Mouse (Mus musculus): ENCODE results near the gene Gpr1.

Gpr1 gene

GRCm38 (mm10) chr1:63214271-63214558, at the start of gene Gpr1:
Gene Gpr1, minus strand, starts transcription at chr1:63214543.
- peak; percentile 33 for DNase-seq (ENCODE audit: low spot score)

DNA sequence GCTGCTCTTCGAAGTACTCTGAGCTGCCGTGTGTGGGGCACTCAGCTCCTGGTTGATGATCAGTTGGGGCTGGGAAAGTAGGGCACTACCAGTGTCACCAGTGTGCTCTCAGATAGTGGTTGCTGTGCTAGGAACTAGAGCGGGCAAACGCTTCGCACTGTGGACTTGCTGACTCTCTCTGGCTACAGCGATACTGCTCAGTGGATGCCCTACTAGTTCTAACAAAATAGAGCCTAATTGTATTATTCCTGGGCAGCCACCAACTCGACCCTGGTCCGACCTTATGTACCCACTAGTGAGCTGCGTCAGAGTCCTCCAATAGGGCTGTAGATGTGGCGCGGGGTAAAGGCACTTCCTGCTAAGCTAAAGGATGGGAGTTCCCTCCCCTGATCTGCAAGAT, 49.3 kb upstream of the Gpr1 start:
- peak; percentile 26 for DNase-seq (ENCODE audit: low spot score)

DNA sequence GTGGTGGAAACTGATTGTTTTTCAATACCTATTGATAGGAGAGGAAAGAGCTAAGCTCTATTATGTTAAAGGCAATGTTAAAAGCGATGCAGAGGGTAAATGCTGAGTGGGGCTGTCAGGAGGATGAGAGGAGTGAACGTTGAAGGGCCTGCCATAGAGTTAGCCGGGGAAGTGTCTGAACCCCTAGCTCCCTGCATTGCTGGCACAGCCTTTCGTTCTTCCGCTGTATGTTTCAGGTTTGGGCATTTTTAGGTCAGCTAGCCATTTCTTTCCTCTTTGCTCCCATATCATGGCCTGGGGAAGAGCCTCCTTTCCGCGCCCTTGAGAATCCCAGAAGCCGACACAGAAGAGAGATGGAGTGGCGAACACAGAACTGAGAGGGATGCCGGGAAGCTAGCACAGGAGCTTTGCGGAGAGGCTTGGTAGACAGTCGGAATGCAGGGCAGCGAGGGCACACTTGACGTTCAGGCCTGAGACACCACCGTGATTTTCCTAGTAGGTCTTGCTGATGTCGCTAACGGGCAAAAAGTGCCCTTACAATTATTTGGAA, 46.8 kb upstream of the Gpr1 start:
- DNase-seq (ENCODE audit: low spot score), result peak; percentile 50

DNA sequence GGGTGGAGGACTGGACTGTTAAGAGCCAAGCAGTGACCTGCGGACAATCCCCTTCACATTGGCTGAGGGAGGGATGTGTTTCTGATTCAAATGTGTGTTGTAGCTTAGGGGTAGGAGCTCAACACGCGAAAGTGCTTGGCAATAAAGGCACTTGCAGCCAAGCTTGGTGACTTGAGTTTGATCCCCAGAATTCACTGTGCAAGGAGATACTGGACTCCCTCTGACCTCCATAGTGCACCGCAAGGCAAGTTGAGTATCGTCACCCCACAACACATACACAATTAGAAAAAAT, 46.3 kb upstream of the Gpr1 start:
- peak; percentile 54 for DNase-seq (ENCODE audit: low spot score)

GRCm38 (mm10) chr1:63259916-63260741, 45.8 kb upstream of the Gpr1 start:
- peak; percentile 56 for DNase-seq (ENCODE audit: low spot score)

DNA sequence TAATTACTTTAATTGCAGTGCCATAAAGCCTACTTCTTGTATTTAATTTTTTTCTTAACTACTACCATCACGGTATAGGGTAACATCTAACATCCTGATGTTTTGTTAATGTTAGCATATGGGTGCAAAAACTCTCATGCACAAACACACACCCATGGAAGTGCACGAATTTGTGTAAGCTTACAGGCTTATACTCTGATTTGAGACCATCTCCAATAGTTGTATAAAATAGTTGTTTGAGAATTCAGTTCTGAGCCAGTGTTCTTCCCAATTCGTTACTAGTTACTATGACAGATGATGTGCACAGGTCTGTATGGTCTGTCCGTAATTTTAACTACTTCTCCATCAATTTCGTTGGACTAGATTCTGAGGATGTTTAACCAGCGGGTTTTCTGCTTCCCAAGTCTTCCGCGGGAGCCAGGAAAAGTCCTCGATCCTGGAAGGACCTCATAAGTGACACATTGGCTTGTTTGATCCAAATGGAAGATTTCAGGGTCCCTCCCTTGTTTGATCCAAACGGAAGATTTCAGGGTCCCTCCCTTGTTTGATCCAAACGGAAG, 45.0 kb upstream of the Gpr1 start:
- DNase-seq (ENCODE audit: low spot score), result peak; percentile 41

DNA sequence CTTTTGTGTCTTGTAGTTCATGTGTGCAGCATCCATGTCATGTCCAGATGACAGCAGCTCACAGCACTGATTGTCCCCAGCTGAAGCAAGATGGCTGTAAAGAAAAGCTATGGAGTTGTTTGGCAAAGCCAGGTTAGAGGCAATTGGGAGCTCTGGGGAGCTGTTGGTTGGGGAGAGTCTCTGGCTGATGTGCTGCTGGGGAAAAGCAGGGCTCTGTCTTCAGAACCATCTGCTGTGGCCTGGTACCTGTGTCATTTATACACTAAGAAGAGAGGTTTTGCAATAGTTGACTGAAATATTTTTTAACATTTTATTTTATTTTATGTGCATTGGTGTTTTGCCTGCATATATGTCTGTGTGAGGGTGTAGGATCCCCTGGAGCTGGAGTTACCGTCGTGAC, 44.2 kb upstream of the Gpr1 start:
- peak; percentile 14 for DNase-seq (ENCODE audit: low spot score)

DNA sequence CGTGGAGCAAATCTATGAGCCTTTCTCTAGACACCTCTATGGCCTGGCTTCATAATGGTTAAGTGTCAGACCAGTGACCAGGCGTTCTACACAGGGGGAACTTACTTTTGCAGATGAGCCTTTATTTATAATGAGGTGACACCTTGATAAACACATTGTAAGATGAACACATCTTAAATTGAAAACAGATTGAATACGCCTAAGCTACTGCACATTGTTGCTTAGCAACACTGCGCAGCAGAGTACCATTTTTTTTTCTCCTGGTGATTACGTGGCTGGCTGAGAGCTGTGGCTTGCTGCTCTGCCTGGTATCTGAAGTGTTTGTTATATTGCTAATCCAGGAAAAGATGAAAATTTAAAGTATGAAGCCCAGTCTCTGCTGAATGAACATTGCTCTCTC, 41.7 kb upstream of the Gpr1 start:
- peak; percentile 46 for DNase-seq (ENCODE audit: low spot score)

DNA sequence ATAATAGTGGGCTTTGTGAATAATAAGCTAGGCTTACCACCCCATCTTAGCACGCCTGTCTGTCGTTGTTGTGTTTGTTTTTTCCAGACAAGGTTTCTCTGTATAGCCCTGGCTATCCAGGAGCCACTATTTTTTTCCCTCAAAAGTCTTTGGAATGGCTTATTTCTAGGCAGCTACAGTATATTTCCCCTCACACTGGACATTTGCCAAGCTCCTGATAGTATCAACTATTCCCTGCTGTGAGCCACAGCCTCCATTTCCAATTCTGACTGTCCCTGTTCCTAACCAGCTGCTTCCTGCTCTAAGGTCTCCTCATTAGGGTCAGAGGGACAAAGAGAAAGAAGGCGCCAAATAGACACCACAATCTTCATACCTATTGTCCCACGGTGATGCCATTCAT, 40.8 kb upstream of the Gpr1 start:
- peak; percentile 28 for DNase-seq (ENCODE audit: low spot score)

GRCm38 (mm10) chr1:63253291-63253690, 38.9 kb upstream of the Gpr1 start:
- DNase-seq (ENCODE audit: low spot score), result no peak

DNA sequence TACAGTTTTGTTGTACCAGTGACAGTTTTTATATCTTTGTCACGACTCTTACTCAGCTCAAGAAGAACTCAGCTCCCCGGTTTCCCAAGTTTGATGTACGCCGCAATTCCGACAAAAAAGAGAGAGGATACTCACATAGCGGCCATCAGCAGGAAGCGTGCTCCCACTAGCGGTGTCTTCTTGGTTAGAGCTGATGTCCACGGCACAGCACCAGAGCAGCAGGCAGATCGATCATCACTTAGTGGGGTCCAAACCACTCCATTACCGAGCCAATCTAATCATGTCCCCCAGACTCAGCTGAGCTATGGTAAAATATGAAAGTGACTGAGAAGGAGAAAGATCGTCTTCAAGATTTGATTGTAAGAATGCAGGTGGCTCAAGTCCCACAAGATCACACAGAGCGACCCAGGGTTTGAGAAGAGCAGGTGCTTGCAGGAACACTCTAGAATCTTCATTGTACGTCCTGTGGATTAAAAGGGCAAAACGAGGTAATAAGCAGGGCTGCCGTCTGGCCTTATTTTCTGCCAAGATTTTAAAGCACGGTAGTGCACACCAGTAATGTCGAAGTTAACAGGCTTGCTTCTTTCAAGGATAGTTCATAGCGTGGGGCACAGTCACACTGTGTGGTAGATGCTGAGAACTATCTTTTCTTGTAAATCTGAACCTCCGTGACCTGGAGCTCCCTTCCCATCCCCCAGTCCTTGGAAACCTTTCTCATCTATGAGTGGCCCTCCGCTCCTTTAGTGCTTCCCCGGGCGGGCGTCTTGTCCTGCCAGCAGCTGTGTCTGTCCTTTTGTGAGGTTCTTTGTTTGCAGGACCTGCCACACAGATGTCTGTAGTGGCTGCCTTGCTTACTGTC, 38.2 kb upstream of the Gpr1 start:
- DNase-seq (ENCODE audit: low spot score), result peak; percentile 72

DNA sequence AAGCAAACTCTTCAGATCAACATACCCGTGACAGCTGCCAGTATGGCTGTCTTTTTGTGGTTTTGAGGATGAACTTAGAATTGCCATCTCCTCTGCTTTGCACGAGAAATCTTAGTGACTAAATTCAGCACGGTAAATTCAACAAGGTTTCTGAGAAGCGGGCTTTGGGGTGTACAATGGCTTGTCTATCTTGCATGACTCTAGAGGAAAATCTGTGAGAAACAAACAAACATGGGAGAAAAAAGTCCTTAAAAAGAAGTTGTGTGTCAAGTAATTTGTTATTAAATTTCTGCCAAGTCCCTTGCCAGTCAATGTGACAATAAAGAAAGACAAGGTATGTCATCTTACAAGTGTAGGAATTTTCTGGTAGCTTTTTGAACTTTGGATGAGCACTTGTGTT, 34.9 kb upstream of the Gpr1 start:
- DNase-seq (ENCODE audit: low spot score), result no peak

DNA sequence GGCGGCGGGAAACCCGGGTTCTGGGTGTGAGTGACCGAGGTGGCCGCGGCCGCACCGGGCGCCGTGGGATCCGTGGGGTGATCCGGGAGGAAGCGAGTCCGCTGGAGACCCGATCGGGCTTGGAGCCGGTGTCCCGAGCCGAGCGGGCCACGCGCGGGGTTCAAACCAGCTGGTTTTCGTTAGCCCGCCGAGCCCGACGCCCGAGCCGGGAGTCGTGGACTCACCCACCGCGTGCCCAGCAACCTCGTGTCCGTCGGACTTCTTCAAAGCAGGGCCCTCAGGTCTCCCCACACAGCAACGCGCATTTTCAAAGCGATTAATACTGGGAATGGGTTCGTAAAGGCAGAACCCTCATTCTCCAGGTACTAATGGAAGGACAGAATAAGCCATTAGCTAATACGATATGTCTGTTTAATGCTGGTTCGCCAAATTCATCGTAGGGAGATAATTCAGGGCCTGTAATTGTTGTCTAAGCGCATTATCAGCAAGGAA, 34.1 kb upstream of the Gpr1 start:
- DNase-seq (ENCODE audit: low spot score), result peak; percentile 68

- DNase-seq (ENCODE audit: low spot score), result peak; percentile 65
Measured at GRCm38 (mm10) chr1:63247831-63248359, 33.6 kb upstream of the Gpr1 start.

- DNase-seq (ENCODE audit: low spot score), result peak; percentile 91
Measured at GRCm38 (mm10) chr1:63246862-63247521, 32.6 kb upstream of the Gpr1 start.

DNA sequence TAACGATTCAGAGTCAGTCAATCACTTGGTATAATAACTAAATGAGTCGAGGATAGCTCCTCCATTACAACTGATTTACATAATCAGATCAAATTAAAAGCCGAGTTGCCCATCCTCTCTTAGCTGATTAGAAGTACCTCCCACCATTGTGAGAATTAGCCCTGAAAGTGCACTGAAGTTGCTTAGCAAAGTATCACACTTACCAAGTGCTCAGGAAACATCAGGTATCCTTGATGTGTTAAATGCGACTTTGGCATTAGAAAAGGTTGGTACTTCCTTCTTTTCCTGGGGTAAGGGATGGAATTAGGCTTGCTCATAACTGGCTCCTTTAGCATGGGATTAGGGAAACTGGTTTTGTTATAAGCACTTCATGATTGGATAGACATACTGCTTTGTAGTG, 29.5 kb upstream of the Gpr1 start:
- no peak for DNase-seq (ENCODE audit: low spot score)

- no peak for DNase-seq (ENCODE audit: low spot score)
Measured at GRCm38 (mm10) chr1:63239751-63240150, 25.4 kb upstream of the Gpr1 start.

- no peak for DNase-seq (ENCODE audit: low spot score)
Measured at GRCm38 (mm10) chr1:63239305-63239704, 25.0 kb upstream of the Gpr1 start.

- peak; percentile 10 for DNase-seq (ENCODE audit: low spot score)
Measured at GRCm38 (mm10) chr1:63237371-63237770, 23.0 kb upstream of the Gpr1 start.

GRCm38 (mm10) chr1:63227241-63227640, 12.9 kb upstream of the Gpr1 start:
- no peak for DNase-seq (ENCODE audit: low spot score)

GRCm38 (mm10) chr1:63225890-63226289, 11.5 kb upstream of the Gpr1 start:
- DNase-seq (ENCODE audit: low spot score), result peak; percentile 78

DNA sequence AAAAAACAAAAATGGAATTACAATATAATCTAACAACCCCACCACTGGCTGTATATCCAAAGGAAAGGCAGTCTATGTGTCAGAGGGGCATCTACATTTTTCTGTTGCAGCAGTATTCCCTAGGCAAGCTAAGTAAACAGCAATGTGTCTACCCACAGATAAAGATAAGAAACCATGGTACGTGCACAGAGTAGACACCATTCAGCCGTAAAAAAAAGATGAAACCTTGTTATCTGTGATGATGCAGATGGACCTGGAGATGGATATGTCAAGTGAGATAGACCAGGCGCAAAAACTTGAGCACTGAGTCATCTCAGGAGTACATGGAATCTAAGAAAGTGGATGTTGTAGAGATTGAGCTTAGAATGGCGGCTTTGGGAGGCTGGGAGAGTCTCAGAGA, 10.7 kb upstream of the Gpr1 start:
- no peak for DNase-seq (ENCODE audit: low spot score)
